Mouse (Mus musculus) hindlimb bud, embryonic 11.5 days (tissue): Measurements from ENCODE around the gene Dab2.

Experiments
- DNase-seq: peaks from one replicate; pipeline ENCODE4 v3.0.0-alpha.2; 2012; ENCODE audit warnings: low read depth, low spot score; ENCODE audit errors: extremely low spot score

The Dab2 gene

DNA sequence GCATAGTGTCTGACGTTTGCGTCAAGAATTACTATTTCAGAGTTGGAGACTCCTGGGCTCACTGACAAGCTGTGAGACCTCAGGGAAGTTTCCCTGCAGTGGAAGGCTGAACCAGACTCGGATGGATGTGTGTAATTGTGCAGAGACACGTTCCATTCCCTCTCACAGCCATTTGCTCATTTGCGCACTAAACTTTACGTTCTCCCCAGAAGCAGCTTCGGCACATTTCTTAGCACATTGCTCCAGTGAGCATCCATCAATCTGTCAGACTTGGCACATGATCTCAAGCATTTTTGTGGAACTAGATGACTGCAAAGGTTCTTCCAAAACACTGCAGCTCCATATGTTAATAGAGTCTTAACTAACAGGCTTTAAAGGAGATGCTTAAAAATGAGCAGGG is 24.0 kb downstream of the Dab2 start:
- no peak for DNase-seq

GRCm38 (mm10) chr15:6325443-6325842 is 25.9 kb downstream of the Dab2 start:
- DNase-seq = no peak

DNA sequence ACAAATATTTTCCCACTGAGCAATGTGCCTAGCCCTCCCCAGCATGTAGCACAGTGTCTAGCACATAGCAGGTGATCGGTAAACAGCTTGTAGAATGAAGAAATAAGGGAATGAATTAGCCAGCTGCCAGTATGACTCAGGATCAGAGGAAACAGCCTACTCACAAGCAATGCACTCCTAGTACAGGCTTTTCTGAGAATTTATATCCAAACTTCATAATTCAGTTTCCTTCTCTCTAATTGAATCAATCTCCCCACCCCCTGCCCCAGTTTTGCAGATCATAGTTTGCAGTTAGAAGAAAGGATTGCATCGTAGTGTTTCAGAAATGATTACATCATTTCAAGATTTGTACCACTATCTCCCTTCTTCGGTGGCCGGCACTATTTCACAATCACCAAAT is 26.4 kb downstream of the Dab2 start:
- DNase-seq = no peak

DNA sequence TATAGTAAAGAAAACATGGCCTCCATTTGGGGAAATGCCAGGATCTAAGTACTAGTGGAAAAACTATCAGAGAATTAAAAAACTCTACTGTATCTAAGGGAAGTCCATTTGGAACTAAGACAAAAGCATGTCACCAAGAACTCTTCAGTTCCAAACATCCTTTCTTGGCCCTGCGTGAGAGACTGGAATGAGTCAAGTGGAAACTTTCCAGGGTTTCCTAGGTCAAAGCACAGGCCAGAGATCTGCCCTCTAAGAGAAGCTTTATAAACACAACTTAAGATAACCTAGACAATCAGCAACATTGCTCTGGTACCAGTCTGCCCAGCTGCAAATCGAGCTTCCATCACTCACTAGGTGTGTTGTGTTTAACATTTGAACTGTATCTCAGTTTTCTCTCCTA is 31.8 kb downstream of the Dab2 start:
- no peak for DNase-seq

DNA sequence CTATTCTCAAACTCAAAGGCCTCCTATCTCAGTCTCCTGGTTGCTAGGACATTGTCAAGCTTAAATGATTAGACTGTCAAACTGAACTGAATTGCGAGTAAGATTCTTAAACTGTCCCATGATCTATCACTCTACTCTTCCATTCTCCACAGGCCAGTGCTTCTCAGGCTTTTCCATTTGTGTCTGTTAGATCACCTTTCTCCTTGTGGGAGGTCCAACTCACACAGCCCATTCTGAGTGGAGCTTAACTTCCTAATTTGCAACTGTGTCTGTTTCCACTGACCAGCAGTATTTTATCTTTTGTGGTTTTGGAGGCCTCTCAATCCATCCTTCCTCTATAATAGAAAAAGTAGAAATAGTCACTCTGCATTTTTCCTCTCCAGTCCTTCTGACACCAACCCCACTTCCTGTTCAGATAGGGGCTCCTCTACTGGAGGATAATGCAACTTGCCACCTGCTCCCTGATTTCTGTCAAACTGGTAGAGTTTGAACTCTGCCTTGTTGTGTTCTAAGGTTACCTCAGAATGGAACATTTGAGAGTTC is 35.1 kb downstream of the Dab2 start:
- DNase-seq = no peak

DNA sequence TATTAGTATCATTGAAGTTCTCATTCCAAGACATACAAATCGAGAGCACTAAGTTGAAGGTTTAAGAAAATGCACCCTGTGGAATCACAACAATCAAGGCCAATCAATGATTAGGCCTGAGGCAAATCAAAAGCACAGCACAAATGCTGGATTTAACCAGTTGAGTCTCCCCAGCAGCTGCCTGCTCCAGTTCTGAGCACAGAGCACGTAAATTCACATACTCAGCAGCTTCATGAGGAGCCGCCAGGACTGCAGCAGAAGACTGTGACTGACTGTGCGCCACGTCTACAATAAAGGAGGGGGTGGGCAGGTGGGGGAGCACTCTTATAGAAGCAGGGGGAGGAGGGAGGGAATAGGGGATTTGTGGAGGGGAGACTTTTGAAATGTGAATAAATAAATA is 40.2 kb downstream of the Dab2 start:
- DNase-seq = no peak

GRCm38 (mm10) chr15:6340347-6340746 is 40.8 kb downstream of the Dab2 start:
- DNase-seq = no peak

DNA sequence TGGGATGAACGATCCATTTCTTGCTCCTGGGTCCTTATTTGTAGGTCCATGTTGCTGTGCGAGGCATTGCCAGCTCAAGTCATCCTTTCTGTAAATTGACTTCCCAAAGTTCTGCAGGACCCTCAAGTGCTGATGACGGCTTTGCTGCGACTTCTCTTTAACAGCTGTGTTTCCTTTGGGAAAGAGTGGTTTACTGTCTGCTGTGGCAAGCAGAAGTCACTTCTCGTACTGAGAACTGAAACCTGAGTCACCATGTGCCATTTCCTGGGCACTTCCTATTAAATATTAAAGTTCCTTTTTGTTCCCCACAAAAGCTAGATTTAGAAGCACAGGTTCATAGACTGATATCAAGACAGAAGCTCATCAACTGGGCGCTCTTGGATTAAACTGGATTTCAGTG is 41.8 kb downstream of the Dab2 start:
- DNase-seq = no peak

GRCm38 (mm10) chr15:6353901-6354300 is 54.3 kb downstream of the Dab2 start:
- DNase-seq = no peak

- no peak for DNase-seq
These were observed 60.3 kb downstream of the Dab2 start for GRCm38 (mm10) chr15:6359859-6360258.

- DNase-seq = no peak
These were observed 70.4 kb downstream of the Dab2 start for GRCm38 (mm10) chr15:6369974-6370373.

GRCm38 (mm10) chr15:6371486-6371885 is 71.9 kb downstream of the Dab2 start:
- DNase-seq = no peak

DNA sequence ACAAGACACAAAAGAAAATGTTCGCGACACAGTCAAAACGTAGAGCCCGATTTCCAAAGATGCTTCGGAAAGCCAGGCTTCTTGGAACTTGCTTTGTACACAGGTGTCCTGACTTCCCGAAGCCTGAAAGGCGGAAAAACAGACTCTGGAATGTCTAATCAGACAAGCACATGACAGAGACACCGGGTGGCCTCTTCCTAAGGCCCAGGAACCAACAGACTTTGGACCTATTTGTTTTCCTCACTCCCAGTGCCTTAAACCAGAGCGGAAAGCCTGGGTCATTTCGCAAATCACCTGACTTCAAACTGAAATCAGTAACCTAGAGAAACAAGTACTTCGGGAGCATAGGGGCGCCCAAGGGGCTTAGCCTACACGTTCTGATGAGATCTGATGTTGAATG is 75.4 kb downstream of the Dab2 start:
- no peak for DNase-seq

DNA sequence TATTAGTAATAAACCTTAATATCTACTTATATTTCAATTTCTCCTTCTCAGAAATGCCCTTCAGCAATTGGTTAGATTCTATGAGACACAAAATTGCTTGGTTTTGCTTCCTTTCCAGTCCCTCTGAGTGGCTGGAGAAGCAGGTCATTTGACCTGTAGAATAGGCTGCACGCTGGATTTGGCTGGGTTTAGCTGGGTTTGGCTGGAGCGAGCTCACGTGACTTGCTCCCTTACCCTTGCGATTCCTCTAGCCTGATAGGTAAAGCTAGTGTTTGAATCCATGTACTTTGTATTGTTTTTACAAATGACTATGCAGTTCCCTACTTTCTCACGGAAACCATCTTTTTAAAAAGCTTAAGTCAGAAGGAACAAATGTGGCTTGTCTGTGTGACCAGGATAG is 76.4 kb downstream of the Dab2 start:
- DNase-seq = no peak

DNA sequence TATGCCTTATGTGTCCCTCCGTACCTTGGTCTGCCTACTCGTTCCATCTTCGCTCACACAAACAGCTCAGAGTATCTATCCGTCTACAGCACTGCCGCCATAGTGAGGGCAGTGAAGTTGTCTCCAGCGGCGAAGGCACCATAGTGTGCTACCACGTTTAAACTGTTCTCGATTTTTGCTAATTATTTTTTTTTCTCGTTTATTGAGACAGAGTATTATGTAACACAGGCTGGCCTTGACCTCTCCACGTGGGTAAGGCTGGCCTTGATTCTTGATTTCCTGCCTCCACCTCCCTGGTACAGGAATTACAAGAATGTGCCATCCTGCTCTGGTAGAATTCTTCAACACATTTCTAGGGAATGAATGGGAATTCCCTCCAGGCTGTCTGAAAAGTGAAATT is 77.2 kb downstream of the Dab2 start:
- DNase-seq = no peak

GRCm38 (mm10) chr15:6384027-6384426 is 84.4 kb downstream of the Dab2 start:
- no peak for DNase-seq

- DNase-seq = no peak
These were observed 85.7 kb downstream of the Dab2 start for GRCm38 (mm10) chr15:6385241-6385640.

DNA sequence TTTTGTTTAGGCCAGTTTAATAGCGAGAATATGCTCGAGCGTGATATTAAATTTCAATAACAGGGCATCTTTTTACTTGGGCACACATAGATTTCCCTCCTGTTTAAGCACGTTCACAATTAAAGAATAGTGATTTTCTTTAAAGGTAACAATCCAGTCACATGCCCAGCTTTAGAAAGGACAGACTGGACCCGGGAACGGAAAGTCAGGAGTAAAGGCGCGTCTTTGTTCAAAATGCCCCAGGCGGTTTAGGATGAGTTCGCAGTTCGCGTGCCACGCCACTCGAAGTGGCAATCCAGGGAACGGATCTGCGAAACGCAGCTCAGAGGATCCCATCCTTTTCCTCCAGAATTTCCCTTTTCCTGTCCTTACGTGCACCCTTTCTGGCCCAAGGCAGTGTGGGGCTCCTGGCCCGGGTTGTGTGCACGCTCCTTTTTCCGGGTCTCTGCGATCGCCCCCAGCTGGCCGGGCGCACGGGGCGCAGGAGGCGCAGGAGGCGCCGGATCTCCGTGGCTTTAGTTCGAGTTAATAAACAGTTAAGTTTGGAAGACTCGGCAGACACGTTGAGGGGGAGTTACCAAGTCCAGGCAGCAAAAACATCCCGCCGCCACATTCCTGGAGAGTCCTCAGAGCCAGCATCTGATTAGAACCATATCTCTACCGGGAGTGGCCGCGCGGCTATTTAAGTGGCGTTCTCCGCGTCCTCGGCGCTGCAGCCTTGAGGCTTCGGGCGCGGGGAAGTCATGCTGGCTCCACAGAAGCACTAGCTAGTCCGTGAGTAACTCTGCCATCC is 86.8 kb downstream of the Dab2 start:
- DNase-seq = peak; percentile 62

- DNase-seq = no peak
These were observed 87.6 kb downstream of the Dab2 start for GRCm38 (mm10) chr15:6386961-6387728.

- no peak for DNase-seq
These were observed 88.1 kb downstream of the Dab2 start for GRCm38 (mm10) chr15:6387729-6388070.

- no peak for DNase-seq
These were observed 88.6 kb downstream of the Dab2 start for GRCm38 (mm10) chr15:6388146-6388545.

DNA sequence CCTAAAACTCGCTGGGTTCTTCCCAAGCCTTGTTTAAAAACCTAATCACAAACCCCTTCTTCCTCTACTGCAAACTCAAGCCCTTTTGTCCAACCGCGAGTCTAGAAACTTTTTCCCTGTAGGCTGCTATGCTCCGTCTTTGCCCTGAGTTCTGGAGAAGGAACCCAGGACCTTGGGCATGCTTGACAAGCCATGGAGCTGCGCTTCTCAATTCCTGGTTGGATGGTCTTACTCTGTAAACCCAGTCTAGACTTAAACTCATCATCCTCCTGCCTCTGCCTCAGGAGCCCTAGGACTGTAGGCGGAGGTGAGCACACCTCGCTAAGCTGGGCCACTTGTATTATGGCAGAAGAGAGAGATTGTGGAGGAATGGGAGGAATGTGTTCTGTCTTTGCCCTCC is 89.0 kb downstream of the Dab2 start:
- DNase-seq = no peak
